Mouse (Mus musculus): Measurements from ENCODE around the gene Mc1r.

GRCm38 (mm10) chr8:123454559-123454958 lies 47.7 kb downstream of the Mc1r start:
- TF ChIP-seq CTCF (IDR thresholded peaks at IDR 0.05; ENCODE audit: borderline replicate concordance, insufficient read depth, low read length) (no peak), POLR2A (IDR thresholded peaks at IDR 0.05; ENCODE audit: low read depth, low read length) (no peak)

All from embryonic fibroblast, embryonic 13.5 days (primary cell).